In the genomic region with DNA sequence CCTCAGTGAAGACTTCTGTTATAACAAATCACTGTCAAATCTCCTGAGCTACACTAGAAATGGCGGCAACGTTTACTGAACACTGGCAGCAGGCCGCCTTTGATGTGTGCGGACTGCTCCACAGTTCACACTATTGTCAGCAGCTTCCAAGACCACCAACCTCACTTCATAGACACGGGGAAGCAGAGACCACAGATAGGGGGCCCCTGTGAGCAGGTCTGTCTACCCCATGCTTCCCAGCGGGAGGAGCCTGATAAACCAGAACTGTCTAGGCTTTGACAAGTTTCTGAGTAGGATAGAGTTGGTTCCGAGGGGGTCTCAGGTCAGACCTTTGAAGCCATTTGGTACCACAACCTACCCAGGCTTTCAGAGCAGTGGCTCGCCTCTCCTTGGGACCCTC, we compare ENCODE assay signal across 11 mouse cellular contexts. TPM values are rescaled to one million over a fixed set of nuclear protein-coding genes. Genes with fewer than 3 reads are reported as not detected.
DNase-seq lines count a peak whose midpoint lies in the region; ATAC-seq lines count a peak whose summit lies in the region.
"Had no signal": no experiment of that assay in that cellular context is flagged by ENCODE, and none has a peak within 500 bp of the region (broad histone marks: within the 10 kb centered on the region; RNA-seq: fewer than 3 reads in every experiment).

No protein-coding gene starts in this region.

- H3K4me1 ChIP-seq in forebrain, embryonic 14.5 days (ENCODE audit: control insufficient read depth, insufficient read depth, low read length): no peaks in the 10 kb centered on the region
- no peaks in the 10 kb centered on the region for H3K4me1 ChIP-seq in forebrain, embryonic 13.5 days
- H3K4me1 ChIP-seq in midbrain, embryonic 13.5 days (replicated peaks): peaks cover 12% of the 10 kb centered on the region; the same call in 1 of the 2 replicates
- H3K4me1 ChIP-seq: limb, embryonic 13.5 days had no signal

- peak; percentile 28; the same call in 1 of the 2 replicates for ATAC-seq in forebrain, embryonic 14.5 days
- ATAC-seq in forebrain, embryonic 13.5 days: no peak; the same call in 1 of the 2 replicates
- 0 out of 2 replicates have a peak, but pooled peaks have one; percentile 3 for ATAC-seq in midbrain, embryonic 13.5 days
- ATAC-seq in megakaryocyte-erythroid progenitor cell, adult 5-6 weeks (replicated peaks; ENCODE audit: low FRiP score, low TSS enrichment, poor library complexity, severe bottlenecking): no peak

- no peak overlapping the region for H3K9ac ChIP-seq in forebrain, embryonic 14.5 days (ENCODE audit: low read length)
- no peak overlapping the region for H3K9ac ChIP-seq in forebrain, embryonic 13.5 days
- H3K9ac ChIP-seq in midbrain, embryonic 13.5 days (replicated peaks): no peak overlapping the region
- H3K9ac ChIP-seq: limb, embryonic 13.5 days had no signal

- H3K4me3 ChIP-seq in forebrain, embryonic 14.5 days (ENCODE audit: low read depth, low read length): no peak overlapping the region
- no peak overlapping the region for H3K4me3 ChIP-seq in forebrain, embryonic 13.5 days
- H3K4me3 ChIP-seq in midbrain, embryonic 13.5 days (replicated peaks): no peak overlapping the region
- H3K4me3 ChIP-seq: limb, embryonic 13.5 days had no signal

- no peak overlapping the region for H3K4me2 ChIP-seq in forebrain, embryonic 14.5 days (ENCODE audit: low read length)
- H3K4me2 ChIP-seq in forebrain, embryonic 13.5 days: no peak overlapping the region
- H3K4me2 ChIP-seq in midbrain, embryonic 13.5 days (replicated peaks): no peak overlapping the region
- H3K4me2 ChIP-seq: limb, embryonic 13.5 days had no signal

- DNase-seq in forebrain, embryonic 14.5 days (ENCODE audit: low spot score): peak; percentile 27
- peak; percentile 50 for DNase-seq in kidney, postnatal 4 days
- no peak for DNase-seq in kidney, adult 8-10 months
- DNase-seq in ES-CJ7 (ENCODE audit: low read depth, low spot score): peak; percentile 75
- no peak for DNase-seq in cerebellum, adult 11 months

- no peaks in the 10 kb centered on the region for H3K27me3 ChIP-seq in forebrain, embryonic 14.5 days (replicated peaks; ENCODE audit: control insufficient read depth, insufficient read depth, low read length)
- no peaks in the 10 kb centered on the region for H3K27me3 ChIP-seq in forebrain, embryonic 13.5 days
- H3K27me3 ChIP-seq in midbrain, embryonic 13.5 days: no peaks in the 10 kb centered on the region
- H3K27me3 ChIP-seq: limb, embryonic 13.5 days; Patski had no signal

- no peaks in the 10 kb centered on the region for H3K36me3 ChIP-seq in forebrain, embryonic 14.5 days (ENCODE audit: control insufficient read depth, insufficient read depth, low read length)
- no peaks in the 10 kb centered on the region for H3K36me3 ChIP-seq in forebrain, embryonic 13.5 days (ENCODE audit: poor library complexity, severe bottlenecking)
- H3K36me3 ChIP-seq in midbrain, embryonic 13.5 days: no peaks in the 10 kb centered on the region
- H3K36me3 ChIP-seq: limb, embryonic 13.5 days had no signal

- H3K9me3 ChIP-seq in forebrain, embryonic 14.5 days (replicated peaks; ENCODE audit: control insufficient read depth, low read length): no peaks in the 10 kb centered on the region
- no peaks in the 10 kb centered on the region; the same call in 1 of the 2 replicates for H3K9me3 ChIP-seq in forebrain, embryonic 13.5 days (replicated peaks)
- no peaks in the 10 kb centered on the region for H3K9me3 ChIP-seq in midbrain, embryonic 13.5 days
- H3K9me3 ChIP-seq: limb, embryonic 13.5 days had no signal

- 51% methylated on average over 8 of the region's 8 CpGs for WGBS in forebrain, embryonic 14.5 days
- 45% methylated on average over 8 of the region's 8 CpGs for WGBS in forebrain, embryonic 13.5 days
- 44% methylated on average over 8 of the region's 8 CpGs for WGBS in midbrain, embryonic 13.5 days

- H3K27ac ChIP-seq in forebrain, embryonic 14.5 days (ENCODE audit: low read depth, low read length): no peak overlapping the region
- no peak overlapping the region for H3K27ac ChIP-seq in forebrain, embryonic 13.5 days
- no peak overlapping the region for H3K27ac ChIP-seq in midbrain, embryonic 13.5 days
- H3K27ac ChIP-seq: limb, embryonic 13.5 days; macrophage had no signal

RNA-seq across cellular contexts. Expression of gene C1qtnf2, which starts 21.0 kb away (rescaled TPM):
- polyA plus RNA-seq in forebrain, embryonic 14.5 days (2014; fragmentation: Nextera tagmentation; extraction: Ambion mirVana): 5.6 and 8.7 TPM in 2 replicates
- 2.2 and 2.6 TPM in 2 replicates for polyA plus RNA-seq in forebrain, embryonic 13.5 days (2015; fragmentation: Nextera tagmentation; extraction: Ambion mirVana)
- polyA plus RNA-seq in midbrain, embryonic 13.5 days (2015; fragmentation: Nextera tagmentation; extraction: Ambion mirVana): 3.6 and 3.9 TPM in 2 replicates
- not detected in 2 replicates for total RNA-seq in megakaryocyte-erythroid progenitor cell, adult 5-6 weeks (2014; fragmentation: Nextera tagmentation)
- not detected in 2 replicates for total RNA-seq in megakaryocyte-erythroid progenitor cell, adult 5-6 weeks (2017)
- polyA plus RNA-seq: macrophage, Patski had no signal

RNA-seq across cellular contexts. Expression of gene Ccnjl, which starts 33.5 kb away (rescaled TPM):
- 7.7 and 8.7 TPM in 2 replicates for polyA plus RNA-seq in forebrain, embryonic 14.5 days (2014; fragmentation: Nextera tagmentation; extraction: Ambion mirVana)
- polyA plus RNA-seq in forebrain, embryonic 13.5 days (2015; fragmentation: Nextera tagmentation; extraction: Ambion mirVana): 13.9 and 15.1 TPM in 2 replicates
- 20.9 and 24.2 TPM in 2 replicates for polyA plus RNA-seq in midbrain, embryonic 13.5 days (2015; fragmentation: Nextera tagmentation; extraction: Ambion mirVana)
- 1.7 TPM in 1 of 2 replicates, not detected in the other for total RNA-seq in megakaryocyte-erythroid progenitor cell, adult 5-6 weeks (2014; fragmentation: Nextera tagmentation)
- 0.11 and 0.33 TPM in 2 replicates for total RNA-seq in megakaryocyte-erythroid progenitor cell, adult 5-6 weeks (2017)

Comparison
In these comparisons a context has a peak if more than half of its experiments do, and no peak if none do; other contexts are left out.
1. ATAC-seq: peak in forebrain, embryonic 14.5 days (single experiment) and midbrain, embryonic 13.5 days (single experiment); none in forebrain, embryonic 13.5 days (single experiment) and megakaryocyte-erythroid progenitor cell, adult 5-6 weeks (single experiment).
2. DNase-seq: peak in forebrain, embryonic 14.5 days (single experiment), kidney, postnatal 4 days (2 of 2) and ES-CJ7 (single experiment); none in kidney, adult 8-10 months (0 of 2) and cerebellum, adult 11 months (single experiment).